Mouse (Mus musculus) CH12.LX (cell line): ENCODE measurements at regions not wholly inside any gene's neighbourhood (a gene's known extent, or its start where the extent isn't known, plus 50 kb on each side); places are given as distances from the start of the nearest gene placed in this dataset.

Experiments
- DNase-seq: peaks from one replicate; pipeline ENCODE4 v3.0.0-alpha.2; 2013; ENCODE audit errors: extremely low read depth
- H3K27ac ChIP-seq: 2 replicates; pipeline ENCODE4 v1.5.1; 2012; ENCODE audit warnings: low read depth, mild to moderate bottlenecking, control low read depth, moderate library complexity; ENCODE audit not compliant: insufficient read depth
- H3K27me3 ChIP-seq: replicated peaks from 2 replicates; pipeline ENCODE3; 2012; ENCODE audit warnings: inconsistent platforms
- H3K36me3 ChIP-seq, 2 experiments: replicated peaks in 1 of 2; 2 replicates each; pipeline versions ENCODE3 to v1.6.1; 2012; ENCODE audit warnings: inconsistent platforms in 1 of 2, low read length in 1 of 2, mild to moderate bottlenecking in 1 of 2, mixed read lengths in 1 of 2, moderate library complexity in 1 of 2; ENCODE audit not compliant: control insufficient read depth in 1 of 2, insufficient read depth in 1 of 2
- H3K4me1 ChIP-seq, 2 experiments: 2 replicates each; pipeline ENCODE4 v1.6.1; 2012; ENCODE audit warnings: inconsistent platforms in 1 of 2, moderate library complexity in 1 of 2; ENCODE audit not compliant: insufficient read depth in 2 of 2, control insufficient read depth in 1 of 2
- H3K4me2 ChIP-seq: 2 replicates; pipeline ENCODE4 v1.6.1; 2012; ENCODE audit warnings: low read depth, mild to moderate bottlenecking, control low read depth; ENCODE audit not compliant: poor library complexity, insufficient read depth, severe bottlenecking
- H3K4me3 ChIP-seq, 3 experiments: fragments of 150-350 bp in 1 of 3; sonication (generic) in 1 of 3; replicated peaks in 1 of 3; 2 replicates each; pipeline versions ENCODE3 to v1.5.1; 2011 to 2012; ENCODE audit warnings: low read depth in 2 of 3, low read length in 2 of 3, mild to moderate bottlenecking in 2 of 3, moderate library complexity in 2 of 3, control low read depth in 1 of 3, improper control_type of control experiment in 1 of 3, inconsistent platforms in 1 of 3, mixed read lengths in 1 of 3; ENCODE audit not compliant: poor library complexity in 1 of 3
- H3K79me2 ChIP-seq: replicated peaks from 2 replicates; pipeline ENCODE4 v1.6.1; 2012; ENCODE audit warnings: mild to moderate bottlenecking, moderate library complexity; ENCODE audit not compliant: control insufficient read depth, poor library complexity, insufficient read depth, severe bottlenecking; ENCODE audit errors: extremely low read depth
- H3K9ac ChIP-seq: 2 replicates; pipeline ENCODE4 v1.6.1; 2012; ENCODE audit warnings: low read depth, mild to moderate bottlenecking, control low read depth, moderate library complexity; ENCODE audit not compliant: insufficient read depth
- H3K9me3 ChIP-seq: replicated peaks from 2 replicates; pipeline ENCODE3; 2012; ENCODE audit warnings: low read length, inconsistent platforms, mixed read lengths
- ELF1 ChIP-seq: IDR thresholded peaks from 2 replicates; pipeline ENCODE4 v1.6.1; 2014; ENCODE audit warnings: low read depth, mild to moderate bottlenecking, inconsistent platforms, low read length, improper control_type of control experiment
- ETS1 ChIP-seq: conservative IDR thresholded peaks from 2 replicates; pipeline ENCODE4 v1.6.1; 2012; ENCODE audit warnings: low read depth, mild to moderate bottlenecking, inconsistent platforms, low read length, improper control_type of control experiment, moderate library complexity
- HCFC1 ChIP-seq: IDR thresholded peaks from 2 replicates; pipeline ENCODE4 v1.6.1; 2012; ENCODE audit warnings: low read depth, mild to moderate bottlenecking, inconsistent platforms, low read length, improper control_type of control experiment
- JUND ChIP-seq: conservative IDR thresholded peaks from 2 replicates; pipeline ENCODE4 v1.6.1; 2011; ENCODE audit warnings: low read depth, low read length, improper control_type of control experiment
- KAT2A ChIP-seq: IDR thresholded peaks from 2 replicates; pipeline ENCODE4 v1.6.1; 2012; ENCODE audit warnings: low read length, improper control_type of control experiment, inconsistent platforms; ENCODE audit not compliant: insufficient replicate concordance
- MAZ ChIP-seq: IDR thresholded peaks from 2 replicates; pipeline ENCODE4 v1.6.1; 2012; ENCODE audit warnings: low read depth, mild to moderate bottlenecking, inconsistent platforms, low read length, improper control_type of control experiment, moderate library complexity
- MEF2A ChIP-seq: IDR thresholded peaks from 2 replicates; pipeline ENCODE4 v1.6.1; 2014; ENCODE audit warnings: low read depth, mild to moderate bottlenecking, inconsistent platforms, low read length, improper control_type of control experiment, borderline replicate concordance
- MXI1 ChIP-seq: IDR thresholded peaks from 2 replicates; pipeline ENCODE4 v1.6.1; 2011; ENCODE audit warnings: mild to moderate bottlenecking, low read depth, low read length, improper control_type of control experiment
- MYC ChIP-seq: IDR thresholded peaks from 2 replicates; pipeline ENCODE4 v1.6.1; 2011; ENCODE audit warnings: low read depth, mild to moderate bottlenecking, improper control_type of control experiment, low read length
- NELFE ChIP-seq: IDR thresholded peaks from 2 replicates; pipeline ENCODE4 v1.6.1; 2011; ENCODE audit warnings: low read depth, low read length, improper control_type of control experiment
- PAX5 ChIP-seq: IDR thresholded peaks from 2 replicates; pipeline ENCODE4 v1.6.1; 2012; ENCODE audit warnings: low read length, inconsistent platforms, mixed read lengths
- POLR2A ChIP-seq: IDR thresholded peaks from 2 replicates; pipeline ENCODE4 v1.6.1; 2011; ENCODE audit warnings: low read depth, mild to moderate bottlenecking, improper control_type of control experiment, low read length
- POLR2AphosphoS2 ChIP-seq: IDR thresholded peaks from 2 replicates; pipeline ENCODE4 v1.6.1; 2011; ENCODE audit warnings: low read depth, low read length, improper control_type of control experiment
- RAD21 ChIP-seq: IDR thresholded peaks from 2 replicates; pipeline ENCODE4 v1.6.1; 2011; ENCODE audit warnings: low read depth, mild to moderate bottlenecking, low read length, improper control_type of control experiment, moderate library complexity
- SMC3 ChIP-seq: IDR thresholded peaks from 2 replicates; pipeline ENCODE4 v1.6.1; 2011; ENCODE audit warnings: low read depth, low read length, improper control_type of control experiment
- TCF12 ChIP-seq: IDR thresholded peaks from 2 replicates; pipeline ENCODE4 v1.6.1; 2014; ENCODE audit warnings: low read depth, mild to moderate bottlenecking, inconsistent platforms, low read length, improper control_type of control experiment
- UBTF ChIP-seq: IDR thresholded peaks from 2 replicates; pipeline ENCODE4 v1.6.1; 2012; ENCODE audit warnings: low read depth, mild to moderate bottlenecking, inconsistent platforms, low read length, improper control_type of control experiment, moderate library complexity
- USF1 ChIP-seq: IDR thresholded peaks from 2 replicates; pipeline ENCODE4 v1.6.1; 2014; ENCODE audit warnings: low read depth, mild to moderate bottlenecking, inconsistent platforms, low read length, improper control_type of control experiment
- ZC3H11A ChIP-seq: IDR thresholded peaks from 2 replicates; pipeline ENCODE4 v1.6.1; 2012; ENCODE audit warnings: low read depth, mild to moderate bottlenecking, inconsistent platforms, low read length, improper control_type of control experiment
- ZKSCAN1 ChIP-seq: IDR thresholded peaks from 2 replicates; pipeline ENCODE4 v1.6.1; 2012; ENCODE audit warnings: low read depth, inconsistent platforms, low read length, improper control_type of control experiment, borderline replicate concordance
- ZMIZ1 ChIP-seq: IDR thresholded peaks from 2 replicates; pipeline ENCODE4 v1.6.1; 2012; ENCODE audit warnings: low read depth, mild to moderate bottlenecking, inconsistent platforms, low read length, improper control_type of control experiment
- dilution Hi-C: fragments of 300-500 bp; cut with MboI; formaldehyde crosslinking; loops from 2 replicates; pipeline ENCODE4 v1.14.3; 2020; ENCODE audit warnings: low sequenced_read_pairs; ENCODE audit not compliant: extremely low pct_unique_long_range_greater_than_20kb, extremely low pct_ligation_motif_present
- in situ Hi-C: fragments of 300-500 bp; cut with MboI; formaldehyde crosslinking; loops from 3 replicates; pipeline ENCODE4 v1.14.3; 2019; ENCODE audit warnings: low sequenced_read_pairs, low pct_ligation_motif_present, low pct_unique_long_range_greater_than_20kb, mixed read lengths

DNA sequence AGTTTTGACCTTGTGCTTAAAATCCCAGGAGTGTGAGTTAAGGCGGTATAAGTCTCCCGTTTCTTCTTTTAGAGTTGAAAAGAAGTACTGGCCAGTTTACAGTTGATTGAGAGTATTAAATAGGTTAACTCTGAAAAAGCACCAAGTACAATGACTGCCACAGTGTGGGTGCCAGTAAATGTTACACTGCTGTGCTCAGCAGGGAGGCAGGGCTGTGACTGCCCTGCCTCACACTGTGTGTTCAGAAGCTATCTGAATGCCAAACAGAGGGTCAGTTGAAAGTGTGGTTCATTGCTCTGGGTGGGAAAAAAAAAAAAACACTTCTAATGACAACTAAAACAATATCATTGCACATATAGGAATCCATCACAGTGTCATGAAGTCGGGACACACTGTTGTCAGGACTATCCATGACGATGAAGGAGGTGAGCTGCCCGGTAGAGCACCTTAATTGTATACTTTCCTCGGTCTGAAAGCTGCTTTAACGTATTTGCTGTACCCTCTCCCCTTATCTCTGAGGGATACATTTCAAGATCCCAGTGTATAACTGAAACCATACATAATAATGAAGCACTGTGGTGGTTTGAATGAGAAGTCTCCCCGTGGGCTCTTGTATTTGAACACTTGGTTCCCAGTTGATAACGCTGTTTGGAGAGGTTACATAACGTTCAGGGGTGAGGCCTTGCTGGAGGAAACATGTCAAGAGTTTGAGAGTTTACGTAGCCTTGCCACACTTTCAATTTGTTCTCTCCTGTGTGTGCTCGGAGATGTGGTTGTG, 146.9 kb downstream of the Tm2d1 start:
- Histone ChIP-seq H3K36me3 (no peaks in the 10 kb centered on the region), H3K9me3 (peaks cover 56% of the 10 kb centered on the region), H3K4me2 (no peak overlapping the region), H3K27me3 (no peaks in the 10 kb centered on the region), H3K4me3 (no peak overlapping the region), H3K27ac (no peak overlapping the region), H3K4me1 (no peaks in the 10 kb centered on the region), H3K79me2 (no peaks in the 10 kb centered on the region), H3K9ac (no peak overlapping the region)
- DNase-seq, result no peak
- dilution Hi-C loops, result no loop called here
- in situ Hi-C loops, result no loop called here
- TF ChIP-seq MAZ (no peak), MYC (no peak), KAT2A (no peak), SMC3 (no peak)

- H3K9me3 ChIP-seq, result peaks cover 47% of the 10 kb centered on the region
- H3K27ac ChIP-seq, result no peak overlapping the region
- H3K27me3 ChIP-seq, result no peaks in the 10 kb centered on the region
- TF ChIP-seq NELFE, result no peak
- no peak for TF ChIP-seq ZKSCAN1
- TF ChIP-seq HCFC1, result no peak
- TF ChIP-seq POLR2A, result no peak
- TF ChIP-seq UBTF, result no peak
- TF ChIP-seq USF1, result no peak
- TF ChIP-seq TCF12, result no peak
- TF ChIP-seq RAD21, result no peak
- TF ChIP-seq ETS1, result no peak
- TF ChIP-seq MEF2A, result no peak
- no peak for TF ChIP-seq MYC
- no peak for TF ChIP-seq POLR2AphosphoS2
- TF ChIP-seq ZMIZ1, result no peak
- TF ChIP-seq PAX5, result no peak
- TF ChIP-seq JUND, result no peak
- no peak for TF ChIP-seq ZC3H11A
- no peak for TF ChIP-seq KAT2A
- no peak for TF ChIP-seq MAZ
- no peak for TF ChIP-seq ELF1
- no peak for TF ChIP-seq MXI1
- no peaks in the 10 kb centered on the region for H3K79me2 ChIP-seq
- H3K36me3 ChIP-seq, result no peaks in the 10 kb centered on the region
- in situ Hi-C loops, result no loop called here
- H3K4me1 ChIP-seq, result no peaks in the 10 kb centered on the region
- no peak for DNase-seq
- dilution Hi-C loops, result no loop called here
- no peak overlapping the region for H3K4me3 ChIP-seq
- H3K4me2 ChIP-seq, result no peak overlapping the region
- H3K9ac ChIP-seq, result no peak overlapping the region
Observed at GRCm38 (mm10) chr4:98228193-98228592, 154.9 kb downstream of the Tm2d1 start.
